Mouse (Mus musculus) CD4-positive naive resting alpha-beta T cell, adult 76 days (primary cell): Measurements from ENCODE around the gene Rbm34. TPM values are rescaled to one million over a fixed set of nuclear protein-coding genes. Genes with fewer than 3 reads are reported as not detected.

Experiments used
- total RNA-seq: library from RNA; stranded (reverse); gene quantifications from one replicate; pipeline ENCODE4 v1.2.4, GENCODE M21; 2023

The Rbm34 gene
- total RNA-seq = 25.1 TPM

GRCm38 (mm10) chr8:126970579-126971313 lies at the start of gene Rbm34:
Gene Rbm34 (minus strand): TSS chr8:126971071.

GRCm38 (mm10) chr8:126945730-126946163 lies 25.1 kb downstream of the Rbm34 start, which contains the start of gene Tomm20:
Gene Tomm20 (minus strand): TSS chr8:126945844.

Other genes with a start within 250 kb of the Rbm34 start
- 158 TPM for gene Tomm20, start 25.2 kb downstream of the Rbm34 start, total RNA-seq
- not detected for gene Pard3, start 92.8 kb upstream of the Rbm34 start, total RNA-seq